Mouse (Mus musculus) lung, postnatal 4 days (tissue): ENCODE measurements around the gene Stard9.

Experiments
- DNase-seq, 2 experiments: peaks; one replicate each; pipeline ENCODE4 v3.0.0; 2021

Stard9 gene

DNA sequence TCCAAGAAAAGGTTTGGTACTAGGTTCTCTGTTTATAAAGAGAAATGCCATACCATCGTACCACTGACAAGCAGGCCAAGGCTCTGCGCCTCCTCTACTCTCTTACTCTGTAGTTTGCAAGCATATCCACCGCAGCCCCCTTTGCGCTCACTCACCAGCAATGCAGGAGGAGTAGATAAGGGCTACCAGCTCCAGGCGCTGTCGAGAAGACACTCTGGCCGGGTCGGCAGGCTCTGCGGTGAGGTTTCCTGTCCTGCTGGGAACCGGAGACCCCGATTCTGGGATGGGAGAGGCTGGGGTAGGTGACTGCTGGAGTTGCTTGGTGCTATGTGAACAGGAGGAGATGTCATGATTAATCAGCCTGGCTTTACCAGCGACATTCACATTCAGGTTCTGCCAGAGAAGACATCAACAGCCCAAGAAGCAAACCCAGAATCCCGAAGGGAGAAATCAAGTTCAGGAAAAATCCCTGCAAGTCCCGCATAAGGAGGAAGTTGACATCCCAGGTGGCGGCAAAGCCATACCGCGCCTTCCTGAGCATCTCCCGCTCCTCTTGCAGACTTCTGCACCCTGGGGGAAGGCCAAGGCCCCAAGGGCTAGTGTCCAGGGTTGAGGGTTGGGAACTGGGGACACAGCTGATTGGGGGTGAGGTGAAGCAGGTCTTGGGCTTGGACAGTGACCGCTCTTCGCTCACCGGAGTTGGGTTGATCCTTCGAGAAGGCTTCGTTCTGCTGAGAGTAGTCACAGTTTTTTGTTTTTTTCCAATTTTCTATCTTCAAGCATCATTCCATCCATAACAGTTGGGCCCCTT lies 101.1 kb downstream of the Stard9 start:
- no peak for DNase-seq

DNA sequence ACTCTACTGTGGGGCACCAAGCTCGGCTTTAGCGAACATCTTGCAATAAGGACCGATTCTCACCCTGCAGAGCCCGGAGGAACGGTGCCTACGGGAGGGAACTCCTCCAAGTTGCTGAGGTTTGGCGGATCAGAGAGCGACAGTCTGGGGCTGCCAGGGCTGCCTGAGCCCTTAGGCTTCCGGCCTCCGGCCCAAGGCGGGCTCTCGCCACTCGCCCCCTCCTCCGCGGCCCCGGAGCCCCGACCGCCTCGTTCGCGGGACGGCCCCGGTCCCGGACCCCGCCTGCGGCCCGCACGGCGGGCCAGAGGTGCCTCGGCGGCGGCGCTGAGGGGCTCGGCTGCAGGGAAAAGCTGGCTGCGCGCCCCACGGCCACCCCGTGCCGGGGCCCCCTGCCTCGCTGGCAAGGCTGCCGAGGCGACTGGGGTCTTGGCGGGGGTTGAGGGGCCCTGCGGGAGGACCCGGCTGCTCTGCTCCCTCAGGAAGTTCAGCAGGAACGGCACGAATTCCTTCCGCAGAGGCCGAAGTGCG lies 101.8 kb downstream of the Stard9 start:
- DNase-seq, result no peak

DNA sequence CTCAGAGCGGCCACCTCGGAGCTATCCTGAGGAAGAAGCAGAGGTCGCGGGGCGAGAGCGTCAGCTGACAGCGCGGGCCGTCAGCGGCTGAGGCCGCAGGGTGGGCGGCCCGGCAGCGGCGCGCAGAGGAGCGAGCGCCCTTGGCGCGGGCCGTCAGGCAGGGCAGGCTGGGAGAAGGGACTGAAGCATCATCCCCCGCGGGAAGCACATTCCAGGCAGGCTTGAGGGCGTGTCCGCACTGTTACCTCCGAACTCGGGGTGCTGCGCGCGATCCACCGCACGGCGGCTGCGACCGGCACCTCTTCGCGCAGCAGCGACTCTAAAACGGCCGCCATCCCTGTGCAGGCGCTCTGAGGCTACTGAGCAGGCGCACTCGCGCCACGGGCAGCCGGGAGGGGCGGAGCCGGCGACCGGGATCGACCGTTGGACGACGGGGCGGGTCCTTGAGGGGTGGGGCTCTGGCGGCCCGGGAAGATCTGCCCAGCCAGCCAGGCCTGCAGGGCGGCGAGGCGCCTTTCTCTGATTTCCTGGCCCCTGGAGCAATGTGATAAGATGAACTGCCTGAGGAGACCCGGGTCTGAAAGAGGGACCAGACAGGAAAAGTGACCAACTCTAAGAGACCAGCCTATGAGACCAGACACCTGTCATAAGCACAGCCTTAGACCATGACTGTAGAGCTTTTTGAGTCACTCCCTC lies 102.4 kb downstream of the Stard9 start:
- peak; percentile 96 for DNase-seq

DNA sequence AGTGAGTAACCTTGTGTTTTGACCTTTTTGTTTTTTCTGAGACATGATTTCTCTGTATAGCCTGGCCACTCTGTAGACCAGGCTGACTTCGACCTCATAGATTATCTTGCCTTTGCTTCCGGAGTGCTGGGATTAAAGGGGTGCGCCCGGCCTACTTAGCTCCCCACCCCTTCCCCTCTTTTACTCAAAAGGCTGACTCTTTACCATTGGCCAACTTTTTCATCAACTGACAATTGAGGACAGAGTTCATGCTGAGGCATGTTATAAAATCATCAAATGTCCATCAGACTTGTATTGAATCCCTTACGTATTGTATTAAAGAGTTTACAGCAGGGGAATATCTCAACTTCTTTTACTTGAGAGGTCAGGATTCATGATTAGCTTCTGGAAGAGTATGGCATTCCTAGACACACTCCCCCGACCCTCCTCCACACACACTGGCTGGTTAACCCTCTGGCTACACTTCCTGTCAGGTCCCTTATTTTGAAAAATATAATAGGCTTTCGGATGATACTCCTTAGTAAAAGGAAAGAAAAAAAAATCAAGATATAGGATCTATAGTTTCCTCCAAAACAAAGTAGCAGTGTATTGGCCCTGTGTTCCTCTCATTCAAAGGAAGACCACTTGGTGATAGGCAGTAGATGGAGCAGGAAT lies 103.1 kb downstream of the Stard9 start:
- no peak for DNase-seq

DNA sequence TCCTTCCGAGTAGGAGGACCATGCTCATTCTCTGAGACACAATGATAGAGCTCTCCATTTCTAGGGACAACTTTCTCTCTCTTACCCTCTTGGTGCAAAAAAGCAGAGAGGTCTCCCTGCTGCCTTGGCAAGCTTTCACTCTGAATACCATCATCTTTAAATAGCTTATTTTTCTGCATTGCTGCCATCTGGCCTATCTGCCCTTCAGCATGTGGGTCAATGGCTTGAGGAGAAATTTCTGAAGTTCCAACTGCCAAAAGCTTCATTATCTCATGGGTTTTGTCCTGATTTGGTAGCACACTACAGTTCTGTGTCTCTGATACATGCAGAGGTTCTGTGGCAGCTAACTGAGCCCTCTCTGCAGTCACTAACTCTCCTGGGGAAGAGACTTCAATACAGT lies 116.6 kb downstream of the Stard9 start:
- DNase-seq, result no peak

DNA sequence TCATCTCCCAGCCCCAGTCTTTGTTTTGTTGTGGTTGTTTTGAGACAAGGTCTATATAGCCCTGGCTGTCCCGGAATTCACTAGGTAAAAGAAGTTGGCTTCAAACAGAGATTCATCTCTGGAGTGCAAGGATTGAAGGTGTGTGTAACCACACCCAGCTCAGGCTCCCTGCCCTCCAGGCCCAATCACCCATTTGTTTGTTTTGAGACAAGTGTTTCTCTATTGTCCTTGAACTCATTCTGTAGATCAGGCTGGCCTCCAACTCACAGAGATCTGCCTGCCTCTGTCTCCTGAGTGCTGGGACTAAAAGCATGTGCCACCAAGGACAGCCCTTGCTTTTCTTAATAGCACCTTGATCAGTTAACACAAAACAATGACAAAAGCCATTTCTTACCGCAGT lies 119.1 kb downstream of the Stard9 start:
- no peak for DNase-seq

DNA sequence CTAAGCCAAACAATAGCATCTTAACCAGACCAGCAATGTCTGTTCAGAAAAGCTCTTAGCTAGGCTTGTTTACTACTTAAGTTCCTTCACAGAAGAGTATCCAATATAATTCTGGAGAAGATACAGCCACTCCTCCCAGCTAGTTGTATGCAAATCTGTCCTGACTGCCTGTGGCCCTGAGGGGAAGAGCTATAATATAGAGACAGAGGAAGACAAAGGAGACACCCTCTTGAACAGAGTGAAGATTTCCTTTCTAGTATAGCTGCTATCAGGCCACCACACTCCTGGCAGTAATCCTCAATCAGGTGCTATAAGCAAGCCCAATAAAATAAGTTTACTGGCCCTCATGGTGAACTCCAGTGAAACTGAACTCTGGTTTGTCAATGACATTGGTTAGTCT lies 133.0 kb downstream of the Stard9 start:
- no peak for DNase-seq

DNA sequence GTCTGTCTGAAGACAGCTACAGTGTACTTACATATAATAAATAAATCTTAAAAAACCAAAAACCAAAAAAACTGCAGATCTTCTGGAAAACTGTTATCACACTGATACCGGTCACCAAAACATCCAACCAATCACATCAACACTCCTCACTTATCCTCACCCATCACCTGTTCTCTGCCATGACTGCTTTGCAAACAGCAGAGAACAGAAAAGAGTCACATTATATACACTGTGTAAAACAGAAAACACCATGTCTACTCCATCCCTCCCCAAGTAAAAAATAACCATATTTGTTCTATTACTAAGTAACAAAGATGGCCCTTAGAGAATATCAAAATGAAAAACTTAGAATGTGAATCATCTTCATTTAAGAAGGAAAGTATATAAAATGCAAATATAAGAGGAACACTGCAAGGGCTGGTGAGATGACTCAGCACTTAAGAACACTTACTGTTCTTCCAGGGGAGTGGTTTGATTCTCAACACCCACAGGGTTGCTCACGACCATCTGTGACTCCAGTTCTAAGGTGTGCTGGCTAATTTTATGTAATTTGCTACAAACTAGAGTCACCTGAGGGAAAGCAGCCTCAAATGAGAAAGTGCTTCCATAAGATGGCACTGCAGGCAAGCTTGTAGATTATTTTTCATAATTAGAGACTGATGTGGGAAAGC lies 141.5 kb downstream of the Stard9 start:
- DNase-seq, result no peak
